Mouse (Mus musculus) heart, embryonic 11.5 days (tissue): Measurements from ENCODE around the gene Ncoa7. TPM values are rescaled to one million over a fixed set of nuclear protein-coding genes. Genes with fewer than 3 reads are reported as not detected.

ENCODE experiments used
- ATAC-seq: fragments of 200-750 bp; cut with Nextera tagmentation; replicated peaks from 2 replicates; pipeline ENCODE4 v1.8.0; 2017; ENCODE audit warnings: moderate library complexity; ENCODE audit not compliant: insufficient number of reproducible peaks, low FRiP score, low TSS enrichment
- H3K27ac ChIP-seq: fragments of 300-500 bp; sonication (generic); 2 replicates; pipeline ENCODE4 v1.5.1; 2014; ENCODE audit warnings: mild to moderate bottlenecking, low read depth, low read length
- H3K27me3 ChIP-seq: fragments of 300-500 bp; sonication (generic); 2 replicates; pipeline ENCODE4 v1.6.1; 2014; ENCODE audit warnings: mild to moderate bottlenecking, low read length, mixed read lengths; ENCODE audit not compliant: control insufficient read depth, insufficient read depth
- H3K36me3 ChIP-seq: fragments of 300-500 bp; sonication (generic); 2 replicates; pipeline ENCODE4 v1.6.1; 2014; ENCODE audit warnings: mild to moderate bottlenecking, low read length, moderate library complexity, mixed read lengths; ENCODE audit not compliant: control insufficient read depth, insufficient read depth
- H3K4me1 ChIP-seq: fragments of 300-500 bp; sonication (generic); 2 replicates; pipeline ENCODE4 v1.6.1; 2014; ENCODE audit warnings: low read length; ENCODE audit not compliant: control insufficient read depth, insufficient read depth
- H3K4me2 ChIP-seq: fragments of 300-500 bp; sonication (generic); 2 replicates; pipeline ENCODE4 v1.6.1; 2014; ENCODE audit warnings: mild to moderate bottlenecking, moderate library complexity
- H3K4me3 ChIP-seq: fragments of 300-500 bp; sonication (generic); 2 replicates; pipeline ENCODE4 v1.5.1; 2014; ENCODE audit warnings: low read depth, low read length
- H3K9ac ChIP-seq: fragments of 300-500 bp; sonication (generic); 2 replicates; pipeline ENCODE4 v1.6.1; 2014; ENCODE audit warnings: mild to moderate bottlenecking, low read depth, low read length, moderate library complexity
- H3K9me3 ChIP-seq: fragments of 300-500 bp; sonication (generic); replicated peaks from 2 replicates; pipeline ENCODE4 v1.6.1; 2016; ENCODE audit warnings: low read length; ENCODE audit not compliant: control insufficient read depth
- whole genome bisulfite sequencing: fragments of 180-500 bp; shearing (Covaris S2); extraction: QIAGEN DNeasy Blood & Tissue Kit; methylation state at CpG from one replicate; pipeline ENCODE4 v1.1.7; 2014; ENCODE audit not compliant: insufficient replicate concordance; 5-methylcytosine and 5-hydroxymethylcytosine counted together
- polyA plus RNA-seq: library from polyadenylated mRNA; unstranded; fragments of >200 nt; fragmentation: Nextera tagmentation; extraction: Ambion mirVana; gene quantifications from 2 replicates; pipeline ENCODE4 v1.2.1, GENCODE M21; 2014

Gene Ncoa7
- polyA plus RNA-seq, 1 experiment from 2014 or later = 10.1 TPM

DNA sequence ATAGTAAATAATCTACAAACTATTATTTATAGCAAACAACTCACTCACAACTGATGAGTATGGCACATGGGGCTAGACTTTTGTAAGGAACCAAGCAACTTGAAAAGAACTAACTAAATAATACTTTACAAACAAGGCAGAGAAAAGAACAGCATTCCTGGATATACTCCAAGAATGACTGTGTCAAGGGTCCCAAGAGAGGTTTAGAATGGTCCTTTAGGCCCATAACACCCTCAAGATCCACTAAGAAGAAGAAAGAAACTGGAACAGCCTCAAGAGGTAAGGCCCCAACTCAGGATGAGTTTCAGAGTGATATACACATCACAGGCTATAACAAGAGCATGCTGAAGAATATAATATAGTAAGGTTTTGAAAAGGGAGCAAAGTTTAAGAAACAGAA is 47.1 kb downstream of the Ncoa7 start:
- Histone ChIP-seq H3K4me3 (no peak overlapping the region), H3K9ac (no peak overlapping the region), H3K27me3 (no peaks in the 10 kb centered on the region), H3K9me3 (0 out of 2 replicates have a peak, but pooled peaks cover 2% of the 10 kb centered on the region), H3K4me2 (no peak overlapping the region), H3K27ac (no peak overlapping the region), H3K36me3 (no peaks in the 10 kb centered on the region), H3K4me1 (peaks cover 6% of the 10 kb centered on the region; the same call in 1 of the 2 replicates)
- ATAC-seq = no peak

DNA sequence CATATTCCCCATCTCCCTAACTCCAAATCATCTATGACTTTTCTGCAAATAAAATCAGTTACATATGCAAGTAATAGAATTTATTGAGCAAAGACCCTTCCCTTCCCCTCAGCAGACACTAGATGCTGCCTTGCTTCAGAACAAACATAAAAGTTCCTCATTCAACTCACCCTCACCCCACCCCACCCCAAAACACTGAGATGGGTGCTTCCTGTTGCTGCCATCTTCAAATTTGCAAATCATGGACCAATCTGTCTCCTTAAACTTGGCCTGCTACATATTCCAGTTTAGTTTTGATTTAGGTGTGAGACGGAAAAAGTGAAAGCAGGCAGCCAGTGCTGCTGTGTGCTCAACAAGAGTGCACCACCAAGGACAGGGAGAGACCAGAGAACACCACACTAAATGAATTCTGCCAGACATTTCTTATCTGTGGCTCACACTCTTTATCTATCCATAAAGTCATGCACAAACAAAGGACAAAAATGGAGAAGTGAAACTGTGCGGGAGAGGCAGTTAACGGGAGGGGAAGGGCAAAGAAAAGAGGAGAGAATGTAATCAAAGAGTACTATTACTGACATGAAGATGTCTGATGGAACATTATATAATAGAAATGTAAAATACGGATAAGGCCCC is 48.2 kb downstream of the Ncoa7 start:
- Histone ChIP-seq H3K36me3 (no peaks in the 10 kb centered on the region), H3K27me3 (no peaks in the 10 kb centered on the region), H3K4me3 (no peak overlapping the region), H3K4me2 (peak overlapping the region; percentile 50), H3K9ac (no peak overlapping the region), H3K27ac (peak overlapping the region; percentile 36; the same call in 1 of the 2 replicates), H3K9me3 (0 out of 2 replicates have a peak, but pooled peaks cover 2% of the 10 kb centered on the region), H3K4me1 (peaks cover 6% of the 10 kb centered on the region; the same call in 1 of the 2 replicates)
- 39% methylated on average over 4 of the region's 4 CpGs for WGBS
- no peak; the same call in 1 of the 2 replicates for ATAC-seq

DNA sequence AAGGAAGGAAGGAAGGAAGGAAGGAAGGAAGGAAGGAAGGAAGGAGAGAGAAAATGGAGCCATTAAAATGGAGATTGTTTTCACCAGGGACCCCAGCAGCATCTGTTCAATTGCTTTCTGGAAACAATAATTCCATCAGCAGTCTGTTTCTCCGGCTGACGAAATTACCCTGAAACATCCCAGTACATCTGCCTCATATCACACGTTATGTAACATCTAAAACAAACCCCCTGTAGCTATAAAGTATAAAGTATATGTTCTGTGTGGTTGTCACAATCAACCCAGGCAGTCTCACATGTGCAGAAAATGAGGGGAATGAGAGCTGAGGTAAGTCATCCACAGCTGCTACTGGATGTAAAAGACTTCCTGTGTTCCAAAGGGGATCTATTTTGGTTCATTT is 49.0 kb downstream of the Ncoa7 start:
- Histone ChIP-seq H3K4me1 (peaks cover 6% of the 10 kb centered on the region; the same call in 1 of the 2 replicates), H3K9me3 (0 out of 2 replicates have a peak, but pooled peaks cover 2% of the 10 kb centered on the region), H3K4me2 (no peak overlapping the region), H3K27me3 (no peaks in the 10 kb centered on the region), H3K4me3 (no peak overlapping the region), H3K9ac (no peak overlapping the region), H3K36me3 (no peaks in the 10 kb centered on the region), H3K27ac (no peak overlapping the region)
- no peak for ATAC-seq
- 83% methylated on average over 3 of the region's 3 CpGs for WGBS

DNA sequence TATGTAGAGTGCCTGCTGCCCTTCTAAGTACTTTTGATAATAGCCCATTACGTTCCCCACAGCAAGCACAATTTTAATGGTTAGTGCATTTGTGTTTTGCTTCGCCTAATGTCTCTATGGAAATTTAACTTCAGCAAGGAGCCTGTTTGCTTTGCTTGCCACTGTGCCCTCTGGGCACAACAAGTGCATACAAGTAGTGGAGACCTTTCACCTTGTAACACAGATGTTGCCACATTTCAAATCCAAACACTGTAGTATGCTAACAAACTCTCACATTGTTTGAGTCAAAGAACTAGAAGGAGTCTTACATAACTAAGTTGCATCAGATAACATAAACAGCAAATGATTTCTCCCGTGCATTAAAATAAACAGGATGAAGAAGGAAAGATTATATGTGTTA is 50.6 kb downstream of the Ncoa7 start:
- Histone ChIP-seq H3K4me2 (no peak overlapping the region), H3K9me3 (no peaks in the 10 kb centered on the region), H3K27ac (no peak overlapping the region), H3K9ac (no peak overlapping the region), H3K4me1 (peaks cover 6% of the 10 kb centered on the region; the same call in 1 of the 2 replicates), H3K36me3 (no peaks in the 10 kb centered on the region), H3K4me3 (no peak overlapping the region), H3K27me3 (no peaks in the 10 kb centered on the region)
- WGBS = 78% methylated on average over 3 of the region's 3 CpGs
- ATAC-seq = no peak

DNA sequence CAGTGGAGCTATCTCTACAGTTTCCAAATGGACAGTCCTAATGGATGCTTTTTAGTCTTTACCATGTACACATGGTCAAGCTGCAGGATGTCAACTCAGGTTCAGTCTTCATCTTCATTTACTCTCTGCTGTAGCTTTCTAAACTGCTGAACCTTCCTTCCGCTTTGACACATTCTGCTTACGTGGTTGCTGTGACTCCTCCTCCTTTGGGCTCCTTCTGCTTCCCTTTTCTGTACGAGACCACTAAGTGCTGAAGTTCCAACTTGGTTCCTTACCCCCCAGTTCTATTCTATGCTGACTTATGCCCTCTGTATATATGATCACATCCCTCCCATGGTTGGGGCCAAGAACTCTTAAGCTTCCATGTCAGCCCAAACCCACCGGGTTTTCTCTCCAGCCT is 51.5 kb downstream of the Ncoa7 start:
- ATAC-seq = no peak
- Histone ChIP-seq H3K4me2 (no peak overlapping the region), H3K27ac (no peak overlapping the region), H3K4me3 (no peak overlapping the region), H3K4me1 (peaks cover 6% of the 10 kb centered on the region; the same call in 1 of the 2 replicates), H3K36me3 (no peaks in the 10 kb centered on the region), H3K27me3 (no peaks in the 10 kb centered on the region), H3K9ac (no peak overlapping the region), H3K9me3 (no peaks in the 10 kb centered on the region)
- WGBS = 90% methylated on average over 4 of the region's 4 CpGs

DNA sequence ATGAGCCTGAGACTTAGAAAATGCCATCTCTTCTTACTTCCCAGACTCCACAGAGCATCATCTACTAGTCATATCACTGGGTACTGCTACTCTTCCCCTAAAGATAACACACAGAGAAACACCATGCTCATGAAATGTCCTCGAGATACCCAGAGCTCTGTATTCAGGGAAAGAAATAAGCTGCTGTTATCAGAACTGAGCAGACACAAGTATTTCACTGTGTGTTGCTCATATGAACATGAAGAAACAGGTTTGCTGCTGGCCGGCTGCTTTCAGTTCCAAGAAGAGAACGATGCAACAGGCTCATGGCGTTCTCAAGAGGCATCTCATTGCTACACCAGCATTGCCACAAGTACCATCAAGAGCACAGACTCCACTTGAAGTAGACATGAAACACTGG is 53.3 kb downstream of the Ncoa7 start:
- Histone ChIP-seq H3K9ac (no peak overlapping the region), H3K27me3 (no peaks in the 10 kb centered on the region), H3K4me3 (no peak overlapping the region), H3K4me2 (no peak overlapping the region), H3K4me1 (peaks cover 1% of the 10 kb centered on the region; the same call in 1 of the 2 replicates), H3K27ac (peak overlapping the region; percentile 72), H3K36me3 (no peaks in the 10 kb centered on the region), H3K9me3 (no peaks in the 10 kb centered on the region)
- 68% methylated on average over 4 of the region's 4 CpGs for WGBS
- peak; percentile 86 for ATAC-seq

DNA sequence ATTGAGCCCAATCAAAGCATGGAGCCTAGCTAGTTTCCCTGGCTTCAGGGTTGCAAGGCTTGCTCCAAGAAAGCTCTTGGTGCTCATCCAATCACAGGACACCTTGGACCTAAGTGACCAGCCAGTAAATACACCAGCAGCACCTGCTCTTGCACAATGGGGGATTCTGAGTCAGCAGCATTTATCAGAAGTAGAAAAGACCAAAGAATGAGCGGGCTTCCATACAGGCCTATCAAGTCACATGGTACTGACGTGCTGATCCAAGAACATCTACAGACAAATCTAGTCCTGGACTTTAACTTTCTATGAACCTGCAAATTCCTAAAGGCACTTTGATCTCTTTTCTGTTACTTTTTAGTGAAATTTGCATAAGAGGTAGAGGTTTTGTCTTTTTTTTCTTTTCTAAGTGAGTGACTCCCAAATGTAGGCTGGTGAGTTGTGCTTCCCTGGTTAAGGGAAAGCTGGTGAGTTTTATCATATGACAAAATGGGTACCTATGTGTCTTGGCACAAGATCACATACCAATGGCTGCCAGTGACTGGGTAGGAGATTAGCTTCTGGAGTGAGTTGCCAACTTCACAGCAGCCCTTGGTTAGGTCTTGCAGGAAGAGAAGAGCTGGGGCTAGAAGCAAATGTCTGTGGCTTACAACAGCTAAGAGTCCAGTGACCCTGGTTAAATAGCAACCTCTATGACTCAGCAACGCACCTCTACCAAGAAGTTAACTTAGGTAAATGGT is 57.7 kb downstream of the Ncoa7 start:
- peak; percentile 59; the same call in 1 of the 2 replicates for ATAC-seq
- no peak overlapping the region for H3K27ac ChIP-seq
- no peak overlapping the region for H3K4me2 ChIP-seq
- no peaks in the 10 kb centered on the region for H3K27me3 ChIP-seq
- WGBS = 84% methylated on average over 3 of the region's 3 CpGs
- H3K9me3 ChIP-seq = no peaks in the 10 kb centered on the region
- H3K9ac ChIP-seq = no peak overlapping the region
- H3K4me1 ChIP-seq = no peaks in the 10 kb centered on the region
- no peaks in the 10 kb centered on the region for H3K36me3 ChIP-seq
- no peak overlapping the region for H3K4me3 ChIP-seq

DNA sequence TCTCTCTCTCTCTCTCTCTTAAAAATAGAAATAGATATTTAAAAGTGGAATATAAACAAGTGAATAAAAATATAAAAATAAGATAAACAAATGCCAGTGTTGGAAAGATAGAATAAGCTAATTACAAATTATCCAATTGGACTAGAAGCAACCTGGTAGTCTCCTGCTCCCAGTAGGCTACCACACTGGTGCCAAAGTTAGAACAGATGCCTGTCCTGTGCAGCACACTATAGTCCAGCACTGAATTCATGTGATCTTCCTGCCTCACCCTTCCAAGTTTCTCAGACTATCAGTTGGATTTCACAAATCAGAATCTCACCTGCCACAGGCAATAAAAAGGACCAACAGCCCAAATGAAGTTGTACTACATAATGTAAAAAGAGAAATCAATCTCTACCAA is 59.9 kb downstream of the Ncoa7 start:
- Histone ChIP-seq H3K27ac (no peak overlapping the region), H3K9ac (no peak overlapping the region), H3K27me3 (no peaks in the 10 kb centered on the region), H3K4me1 (no peaks in the 10 kb centered on the region), H3K4me3 (no peak overlapping the region), H3K4me2 (no peak overlapping the region), H3K9me3 (no peaks in the 10 kb centered on the region), H3K36me3 (no peaks in the 10 kb centered on the region)
- ATAC-seq = no peak

DNA sequence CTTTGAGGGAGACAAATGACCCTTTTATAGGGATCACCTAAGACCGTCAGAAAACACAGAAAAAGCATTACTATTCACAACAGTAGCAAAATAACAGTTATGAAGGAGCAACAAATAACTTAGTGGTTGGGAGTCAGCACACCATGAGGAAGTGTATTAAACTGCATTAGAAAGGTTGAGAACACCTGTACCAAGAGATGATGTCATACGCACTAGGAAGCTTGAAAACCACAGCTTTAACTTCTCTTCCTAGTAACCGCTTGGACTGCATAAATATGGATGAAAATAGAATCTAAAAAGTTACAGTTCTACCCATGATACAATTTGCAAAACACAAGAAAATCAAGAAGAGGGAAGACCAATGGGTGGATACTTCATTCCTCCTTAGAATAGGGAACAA is 64.7 kb downstream of the Ncoa7 start:
- 88% methylated on average over 3 of the region's 3 CpGs for WGBS
- H3K4me2 ChIP-seq = no peak overlapping the region
- H3K4me1 ChIP-seq = no peaks in the 10 kb centered on the region
- no peak overlapping the region for H3K9ac ChIP-seq
- no peaks in the 10 kb centered on the region for H3K9me3 ChIP-seq
- H3K4me3 ChIP-seq = no peak overlapping the region
- H3K27me3 ChIP-seq = no peaks in the 10 kb centered on the region
- H3K27ac ChIP-seq = no peak overlapping the region
- H3K36me3 ChIP-seq = no peaks in the 10 kb centered on the region
- no peak for ATAC-seq
